In genomic region chr4:126202303-126203181, GRCm38 (mm10) we compare ENCODE assay signal across 8 mouse cellular contexts. TPM values are rescaled to one million over a fixed set of nuclear protein-coding genes. Genes with fewer than 3 reads are reported as not detected.
DNase-seq lines count a peak whose midpoint lies in the region; ATAC-seq and TF ChIP-seq lines count a peak whose summit lies in the region.

Thrap3 (minus strand) TSS chr4:126202760.

- peaks cover 10% of the 10 kb centered on the region for H3K4me1 ChIP-seq in bone marrow, adult 2 months (ENCODE audit: control insufficient read depth, insufficient read depth, low read length)
- H3K4me1 ChIP-seq in embryonic facial prominence, embryonic 15.5 days: peaks cover 42% of the 10 kb centered on the region
- peaks cover 37% of the 10 kb centered on the region for H3K4me1 ChIP-seq in limb, embryonic 14.5 days (ENCODE audit: control insufficient read depth, insufficient read depth, low read length)
- H3K4me1 ChIP-seq in midbrain, postnatal 0 days (ENCODE audit: insufficient read depth, low read length): 0 out of 2 replicates have a peak, but pooled peaks cover 3% of the 10 kb centered on the region

- DNase-seq in 416B (ENCODE audit: low read depth): peak; percentile 99
- DNase-seq in heart, adult 8-10 months (ENCODE audit: low spot score): peak; percentile 99
- peak; percentile 99 for DNase-seq in kidney, adult 9 months
- DNase-seq in limb, embryonic 14.5 days (ENCODE audit: low spot score): peak; percentile 98
- DNase-seq in midbrain, postnatal 0 days (ENCODE audit: low spot score): peak; percentile 99
- peak; percentile 95 to 96 for DNase-seq in spleen, postnatal 14 days (ENCODE audit: low spot score in 2 of 2)

- TF ChIP-seq CTCF in bone marrow, adult 2 months (IDR thresholded peaks at IDR 0.05; ENCODE audit: control insufficient read depth, insufficient read depth, low read length): no peak
- no peak for TF ChIP-seq CTCF in midbrain, postnatal 0 days (IDR thresholded peaks at IDR 0.05)

- no peaks in the 10 kb centered on the region for H3K9me3 ChIP-seq in embryonic facial prominence, embryonic 15.5 days (replicated peaks)
- H3K9me3 ChIP-seq in limb, embryonic 14.5 days (ENCODE audit: control insufficient read depth, low read length): no peaks in the 10 kb centered on the region
- no peaks in the 10 kb centered on the region for H3K9me3 ChIP-seq in midbrain, postnatal 0 days (ENCODE audit: low read length)

- peak; percentile 99 for ATAC-seq in embryonic facial prominence, embryonic 15.5 days (ENCODE audit: insufficient number of reproducible peaks, low FRiP score, low TSS enrichment, low read depth)
- peak; percentile 98 for ATAC-seq in limb, embryonic 14.5 days (ENCODE audit: low FRiP score, low read depth)
- peak; percentile 99 for ATAC-seq in midbrain, postnatal 0 days (ENCODE audit: low FRiP score)

- H3K9ac ChIP-seq in embryonic facial prominence, embryonic 15.5 days: peak within 1 kb of the TSS; percentile 83
- H3K9ac ChIP-seq in limb, embryonic 14.5 days (ENCODE audit: low read depth, low read length, severe bottlenecking): peak within 1 kb of the TSS; percentile 96
- H3K9ac ChIP-seq in midbrain, postnatal 0 days (replicated peaks; ENCODE audit: low read length, poor library complexity, severe bottlenecking): peak within 1 kb of the TSS; percentile 80

- peak within 1 kb of the TSS; percentile 93 for H3K27ac ChIP-seq in bone marrow, adult 2 months (ENCODE audit: control insufficient read depth, insufficient read depth, low read depth, low read length, poor library complexity)
- H3K27ac ChIP-seq in embryonic facial prominence, embryonic 15.5 days (replicated peaks): peak within 1 kb of the TSS; percentile 98
- H3K27ac ChIP-seq in limb, embryonic 14.5 days (replicated peaks; ENCODE audit: low read depth, low read length): peak within 1 kb of the TSS; percentile 99
- peak within 1 kb of the TSS; percentile 92 for H3K27ac ChIP-seq in midbrain, postnatal 0 days (ENCODE audit: low read depth, low read length)

- no peaks in the 10 kb centered on the region for H3K27me3 ChIP-seq in embryonic facial prominence, embryonic 15.5 days
- H3K27me3 ChIP-seq in limb, embryonic 14.5 days (ENCODE audit: control insufficient read depth, insufficient read depth, low read length): no peaks in the 10 kb centered on the region
- H3K27me3 ChIP-seq in midbrain, postnatal 0 days (ENCODE audit: insufficient read depth, low read length): no peaks in the 10 kb centered on the region

- peak; percentile 77 for TF ChIP-seq POLR2A in bone marrow, adult 2 months (IDR thresholded peaks at IDR 0.05; ENCODE audit: borderline replicate concordance, control insufficient read depth, low read depth, low read length)
- TF ChIP-seq POLR2A in limb, embryonic 14.5 days (IDR thresholded peaks at IDR 0.05; ENCODE audit: borderline replicate concordance, extremely low read depth, insufficient read depth, insufficient read length): peak; percentile 59; the same call in 1 of the 2 replicates

- H3K4me2 ChIP-seq in embryonic facial prominence, embryonic 15.5 days (replicated peaks): peak within 1 kb of the TSS; percentile 58
- H3K4me2 ChIP-seq in limb, embryonic 14.5 days (replicated peaks; ENCODE audit: low read depth, low read length, severe bottlenecking): peak within 1 kb of the TSS; percentile 60
- H3K4me2 ChIP-seq in midbrain, postnatal 0 days (ENCODE audit: low read depth, low read length, poor library complexity, severe bottlenecking): peak within 1 kb of the TSS; percentile 65

- under 1% methylated on average over 75 of the region's 75 CpGs for WGBS in bone marrow, adult 2 months
- WGBS in embryonic facial prominence, embryonic 15.5 days: 1% methylated on average over 73 of the region's 75 CpGs
- under 1% methylated on average over 70 of the region's 75 CpGs for WGBS in limb, embryonic 14.5 days
- WGBS in midbrain, postnatal 0 days: under 1% methylated on average over 70 of the region's 75 CpGs

- H3K4me3 ChIP-seq in bone marrow, adult 2 months (replicated peaks; ENCODE audit: control insufficient read depth, low read depth, low read length): peak within 1 kb of the TSS; percentile 82
- H3K4me3 ChIP-seq in embryonic facial prominence, embryonic 15.5 days (replicated peaks): peak within 1 kb of the TSS; percentile 76
- peak within 1 kb of the TSS; percentile 77 for H3K4me3 ChIP-seq in limb, embryonic 14.5 days (replicated peaks; ENCODE audit: low read length)
- H3K4me3 ChIP-seq in midbrain, postnatal 0 days (ENCODE audit: low read depth, low read length): peak within 1 kb of the TSS; percentile 88

- 0 out of 2 replicates have a peak, but pooled peaks cover 4% of the 10 kb centered on the region for H3K36me3 ChIP-seq in embryonic facial prominence, embryonic 15.5 days
- H3K36me3 ChIP-seq in limb, embryonic 14.5 days (ENCODE audit: control insufficient read depth, insufficient read depth, low read length): peaks cover 10% of the 10 kb centered on the region; the same call in 1 of the 2 replicates
- H3K36me3 ChIP-seq in midbrain, postnatal 0 days (ENCODE audit: insufficient read depth, low read length): no peaks in the 10 kb centered on the region

RNA-seq across cellular contexts. Expression of gene Thrap3, which starts in this region (rescaled TPM):
- polyA plus RNA-seq in bone marrow, adult 2 months (2011; ENCODE audit: insufficient read depth, insufficient read length, low replicate concordance, missing spikeins): 133 and 198 TPM in 2 replicates
- 191 and 208 TPM in 2 replicates for polyA plus RNA-seq in embryonic facial prominence, embryonic 15.5 days (2015; fragmentation: Nextera tagmentation; extraction: Ambion mirVana)
- total RNA-seq in heart, adult 8-10 months (2022): 100 to 1,000 TPM; 112 to 128 (median 121) TPM
- 168 and 191 TPM in 2 replicates for polyA plus RNA-seq in limb, embryonic 14.5 days (2012; rRNA removed)
- 204 and 229 TPM in 2 replicates for polyA plus RNA-seq in limb, embryonic 14.5 days (2014; fragmentation: Nextera tagmentation; extraction: Ambion mirVana)
- 119 and 162 TPM in 2 replicates for total RNA-seq in midbrain, postnatal 0 days (2014; rRNA removed)
- polyA plus RNA-seq in midbrain, postnatal 0 days (2015; fragmentation: Nextera tagmentation; extraction: Ambion mirVana): 81.6 and 94.8 TPM in 2 replicates

Comparison
In these comparisons a context has a peak if more than half of its experiments do, and no peak if none do; other contexts are left out.
1. Peak in every context shown above with its lines: DNase-seq, ATAC-seq, H3K4me3 ChIP-seq and H3K27ac ChIP-seq.